Mouse (Mus musculus): Measurements from ENCODE around the gene Olfr1392.

DNA sequence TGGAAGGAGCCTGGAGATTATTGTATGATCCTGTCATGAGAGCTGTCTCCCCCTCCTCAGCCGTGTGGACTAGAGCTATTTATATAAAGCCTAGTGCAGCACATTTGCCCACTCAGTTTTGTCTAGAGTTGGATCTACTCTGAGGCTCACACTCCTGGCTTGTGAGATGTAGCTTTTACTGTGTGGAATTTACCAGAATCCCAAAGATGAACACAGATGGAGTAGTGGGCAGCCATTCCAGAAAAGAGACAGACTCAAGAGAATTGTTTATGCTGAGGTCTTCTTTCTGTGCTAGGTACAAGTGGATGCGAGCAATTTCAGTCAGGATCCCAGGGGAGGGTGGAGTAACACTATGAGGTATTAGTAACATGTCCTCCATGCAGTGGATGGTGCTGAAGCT, 2.2 kb downstream of the Olfr1392 start:
- TF ChIP-seq POLR2A (IDR thresholded peaks at IDR 0.05; ENCODE audit: insufficient read length, low read depth) (no peak), CEBPB (IDR thresholded peaks at IDR 0.05; ENCODE audit: insufficient read depth, poor library complexity, severe bottlenecking) (no peak), MAX (IDR thresholded peaks at IDR 0.05; ENCODE audit: low read depth) (no peak), TCF3 (IDR thresholded peaks at IDR 0.05; ENCODE audit: insufficient read length, low read depth) (no peak), SRF (IDR thresholded peaks at IDR 0.05; ENCODE audit: control insufficient read depth, insufficient read length, low read depth) (no peak), MYOG (IDR thresholded peaks at IDR 0.05; ENCODE audit: control insufficient read depth in 1 of 3, insufficient read depth in 1 of 3, insufficient read length in 2 of 3, low read depth in 2 of 3) (no peak), E2F4 (IDR thresholded peaks at IDR 0.05; ENCODE audit: insufficient read depth) (no peak), TCF12 (IDR thresholded peaks at IDR 0.05; ENCODE audit: insufficient read depth, poor library complexity, severe bottlenecking) (no peak), USF1 (IDR thresholded peaks at IDR 0.05; ENCODE audit: low read depth) (no peak), MYOD1 (IDR thresholded peaks at IDR 0.05; ENCODE audit: control insufficient read depth in 1 of 3, insufficient read length in 2 of 3, low read depth in 2 of 3) (no peak), POLR2AphosphoS2 (IDR thresholded peaks at IDR 0.05; ENCODE audit: insufficient read length, low read depth) (no peak)

Measured in myocyte (in vitro differentiated cells).